Mouse (Mus musculus): ENCODE measurements around the gene Nab2.

DNA sequence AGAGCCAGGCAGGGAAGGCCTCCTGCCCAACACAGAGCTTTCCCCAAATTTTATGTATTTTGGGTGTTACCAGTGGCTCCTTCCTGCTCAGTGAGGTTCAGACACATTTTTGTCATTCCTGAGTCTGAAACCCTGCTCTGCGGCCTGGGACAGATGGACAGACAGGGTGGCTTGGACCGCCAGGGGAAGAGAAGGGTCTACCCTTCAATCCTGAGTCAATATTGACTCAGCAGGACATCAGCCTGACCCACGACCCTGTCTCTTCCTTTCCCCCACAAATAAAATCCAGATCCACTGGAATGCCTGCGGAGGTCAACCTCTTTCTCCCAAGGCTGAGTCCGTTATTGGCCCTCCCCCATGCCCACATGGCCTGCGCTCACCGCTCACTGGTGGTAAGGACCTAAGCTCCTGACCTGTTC lies 52.1 kb downstream of the Nab2 start:
- TF ChIP-seq CTCF (IDR thresholded peaks at IDR 0.05; ENCODE audit: low read depth) = no peak
- no peak for TF ChIP-seq EP300 (IDR thresholded peaks at IDR 0.05; ENCODE audit: low read depth)

Data from liver, embryonic 14.5 days (tissue).